Mouse (Mus musculus) heart, adult 18-20 months (tissue): Measurements from ENCODE around the gene Thsd4. TPM values are rescaled to one million over a fixed set of nuclear protein-coding genes. Genes with fewer than 3 reads are reported as not detected.

Experiments used
- DNase-seq, 2 experiments: peaks; one replicate each; pipeline ENCODE4 v3.0.0; 2021 to 2022; ENCODE audit warnings: mixed read lengths in 1 of 2
- total RNA-seq, 2 experiments: library from RNA; stranded (reverse); gene quantifications; 2 replicates each; pipeline ENCODE4 v1.2.3; 2021

Thsd4 gene
- total RNA-seq, 2 experiments from 2014 or later: 4.4 to 4.7 TPM

- DNase-seq: no peak
Measured at GRCm38 (mm10) chr9:60143816-60144215, 378.0 kb downstream of the Thsd4 start.

GRCm38 (mm10) chr9:60141081-60141514, 380.7 kb downstream of the Thsd4 start:
- DNase-seq: no peak

GRCm38 (mm10) chr9:60140411-60140810, 381.4 kb downstream of the Thsd4 start:
- no peak for DNase-seq

GRCm38 (mm10) chr9:60139446-60139845, 382.4 kb downstream of the Thsd4 start:
- no peak for DNase-seq

- DNase-seq: no peak
Measured at GRCm38 (mm10) chr9:60129235-60129991, 392.4 kb downstream of the Thsd4 start.

GRCm38 (mm10) chr9:60126961-60127360, 394.9 kb downstream of the Thsd4 start:
- DNase-seq: peak in 1 of 2 experiments; percentile 20

GRCm38 (mm10) chr9:60124102-60124501, 397.7 kb downstream of the Thsd4 start:
- no peak for DNase-seq

- no peak for DNase-seq
Measured at GRCm38 (mm10) chr9:60123066-60123465, 398.8 kb downstream of the Thsd4 start.

GRCm38 (mm10) chr9:60119846-60120245, 402.0 kb downstream of the Thsd4 start:
- peak; percentile 45 to 66 for DNase-seq

GRCm38 (mm10) chr9:60117831-60118230, 404.0 kb downstream of the Thsd4 start:
- DNase-seq: no peak

GRCm38 (mm10) chr9:60115711-60116247, 406.1 kb downstream of the Thsd4 start:
- DNase-seq: no peak

GRCm38 (mm10) chr9:60115306-60115705, 406.5 kb downstream of the Thsd4 start:
- no peak for DNase-seq

- DNase-seq: no peak
Measured at GRCm38 (mm10) chr9:60110200-60110599, 411.6 kb downstream of the Thsd4 start.

GRCm38 (mm10) chr9:60106683-60107082, 415.2 kb downstream of the Thsd4 start:
- DNase-seq: peak in 1 of 2 experiments; percentile 24

GRCm38 (mm10) chr9:60106106-60106505, 415.7 kb downstream of the Thsd4 start:
- no peak for DNase-seq

- DNase-seq: no peak
Measured at GRCm38 (mm10) chr9:60094211-60094610, 427.6 kb downstream of the Thsd4 start.

GRCm38 (mm10) chr9:60092428-60092827, 429.4 kb downstream of the Thsd4 start:
- DNase-seq: no peak

- no peak for DNase-seq
Measured at GRCm38 (mm10) chr9:60089441-60089840, 432.4 kb downstream of the Thsd4 start.

GRCm38 (mm10) chr9:60088101-60088500, 433.7 kb downstream of the Thsd4 start:
- DNase-seq: peak in 1 of 2 experiments; percentile 30

GRCm38 (mm10) chr9:60082107-60082581, 439.7 kb downstream of the Thsd4 start:
- DNase-seq: no peak

GRCm38 (mm10) chr9:60077761-60078160, 444.1 kb downstream of the Thsd4 start:
- DNase-seq: no peak

GRCm38 (mm10) chr9:60076396-60076795, 445.4 kb downstream of the Thsd4 start:
- no peak for DNase-seq

- DNase-seq: no peak
Measured at GRCm38 (mm10) chr9:60071620-60072263, 450.1 kb downstream of the Thsd4 start.
